Mouse (Mus musculus): ENCODE data around the gene Herc2.

Herc2 gene

DNA sequence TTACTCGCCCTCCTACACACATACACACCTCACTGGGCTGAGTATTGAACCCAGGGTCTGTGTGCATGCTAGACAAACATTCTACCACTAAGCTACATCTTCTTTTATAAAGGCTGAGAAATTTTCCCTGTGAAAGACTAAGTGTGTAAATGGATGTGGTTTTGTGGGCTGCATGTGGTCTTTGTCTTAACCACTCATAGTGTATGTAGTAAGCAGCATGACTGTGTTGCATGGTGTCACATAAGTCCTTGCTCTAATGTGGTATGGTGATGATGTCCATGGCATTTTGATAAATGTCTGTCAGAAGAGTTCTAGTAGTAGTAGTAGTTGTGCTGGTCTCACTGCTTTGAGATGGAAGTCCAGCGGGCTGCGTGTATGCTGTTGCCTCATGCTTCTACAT lies 152.8 kb downstream of the Herc2 start:
- no peak for DNase-seq

GRCm38 (mm10) chr7:56203286-56203685 lies 153.3 kb downstream of the Herc2 start:
- no peak for DNase-seq

DNA sequence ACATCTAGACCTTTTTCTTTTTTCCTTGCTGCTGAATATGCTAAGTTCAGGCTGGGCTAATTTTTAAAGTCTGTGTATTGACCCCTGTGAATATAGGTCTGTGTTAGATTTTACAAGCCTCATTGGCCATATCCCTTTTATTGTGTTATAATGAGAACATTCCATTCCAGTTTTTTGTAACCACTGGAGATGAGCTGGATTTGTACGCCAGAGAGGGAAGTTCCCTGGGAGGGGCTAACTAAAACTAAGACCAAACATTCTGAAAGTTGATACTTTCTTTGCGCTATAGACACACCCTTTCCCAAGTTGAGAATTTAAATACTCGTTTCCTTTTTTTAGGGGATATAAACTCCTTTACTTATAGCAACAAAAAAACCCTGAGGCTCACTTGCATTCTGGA lies 154.9 kb downstream of the Herc2 start:
- no peak for DNase-seq

GRCm38 (mm10) chr7:56220811-56221210 lies 170.8 kb downstream of the Herc2 start:
- DNase-seq: no peak

DNA sequence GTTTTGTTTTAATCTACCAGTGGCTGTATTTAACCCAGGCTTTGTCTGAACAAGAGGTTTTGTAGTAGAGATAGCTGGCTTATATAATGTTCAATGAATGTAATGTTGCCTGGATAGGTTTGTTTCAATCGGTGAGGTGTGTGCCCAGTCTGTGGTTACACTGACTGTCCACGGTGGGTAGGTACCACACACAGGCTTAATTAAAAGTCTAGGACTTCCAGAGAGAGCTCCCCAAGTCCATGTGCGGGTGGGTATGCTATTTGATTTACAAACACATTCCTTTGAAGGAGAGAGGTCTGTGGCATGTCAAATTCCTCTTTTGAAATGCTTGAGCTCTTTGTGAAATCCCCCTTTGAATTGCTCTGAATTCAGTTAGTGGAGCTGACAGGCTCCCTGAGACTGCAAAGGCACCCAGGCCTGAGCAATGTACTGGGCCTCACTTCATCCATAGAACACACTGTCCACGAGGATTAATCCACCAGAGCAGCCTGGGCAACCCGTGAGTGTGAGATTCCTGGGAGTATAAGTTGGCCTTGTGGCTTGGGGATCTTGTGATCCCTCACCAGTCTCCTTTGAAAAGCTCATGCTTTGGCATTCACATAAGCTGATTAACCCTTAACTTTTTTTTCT lies 185.9 kb downstream of the Herc2 start:
- DNase-seq: no peak

- no peak for DNase-seq
Measured at GRCm38 (mm10) chr7:56236617-56237016, 186.6 kb downstream of the Herc2 start.

DNA sequence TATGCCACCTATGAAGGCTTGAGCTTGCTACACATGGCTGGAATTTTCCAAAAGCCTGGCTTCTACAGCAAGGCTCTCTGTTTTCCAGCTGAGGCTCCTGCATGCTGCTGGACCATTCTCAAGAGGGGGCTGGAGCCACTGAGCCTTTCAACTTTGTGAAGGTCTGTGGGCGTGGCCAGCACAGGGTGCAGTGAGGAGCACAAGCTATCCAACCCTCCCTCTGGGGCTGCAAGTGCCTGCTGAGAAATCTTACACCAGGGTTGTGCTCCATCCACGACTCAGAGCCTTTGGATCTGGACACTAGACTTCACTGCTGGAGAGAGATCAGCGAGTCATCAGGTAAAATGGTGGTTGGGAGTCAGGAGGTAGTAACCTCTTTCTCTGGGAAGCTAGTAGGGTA lies 189.5 kb downstream of the Herc2 start, which contains the start of gene Oca2:
TSS of gene Oca2 (plus strand) at position 218 of the 400 bp plus-strand sequence.
- DNase-seq: no peak

DNA sequence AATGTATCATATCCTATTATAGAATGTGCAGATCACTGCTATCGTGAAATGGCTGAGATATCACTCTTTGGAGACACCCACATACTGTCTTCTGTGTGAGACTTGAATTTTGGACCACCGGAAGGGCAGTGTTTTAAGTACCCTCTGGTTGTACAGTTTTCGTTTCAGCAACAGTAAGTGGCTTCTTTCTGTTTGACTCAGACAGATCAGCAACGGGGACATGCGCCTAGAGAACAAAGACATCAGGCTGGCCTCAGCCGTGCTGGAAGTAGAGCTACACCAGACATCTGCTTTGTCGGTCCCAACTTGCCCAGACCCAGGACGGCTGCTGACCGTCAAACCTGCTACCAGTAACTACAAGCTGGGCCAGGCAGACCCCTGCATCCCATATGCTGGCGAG lies 204.6 kb downstream of the Herc2 start:
- no peak for DNase-seq

DNA sequence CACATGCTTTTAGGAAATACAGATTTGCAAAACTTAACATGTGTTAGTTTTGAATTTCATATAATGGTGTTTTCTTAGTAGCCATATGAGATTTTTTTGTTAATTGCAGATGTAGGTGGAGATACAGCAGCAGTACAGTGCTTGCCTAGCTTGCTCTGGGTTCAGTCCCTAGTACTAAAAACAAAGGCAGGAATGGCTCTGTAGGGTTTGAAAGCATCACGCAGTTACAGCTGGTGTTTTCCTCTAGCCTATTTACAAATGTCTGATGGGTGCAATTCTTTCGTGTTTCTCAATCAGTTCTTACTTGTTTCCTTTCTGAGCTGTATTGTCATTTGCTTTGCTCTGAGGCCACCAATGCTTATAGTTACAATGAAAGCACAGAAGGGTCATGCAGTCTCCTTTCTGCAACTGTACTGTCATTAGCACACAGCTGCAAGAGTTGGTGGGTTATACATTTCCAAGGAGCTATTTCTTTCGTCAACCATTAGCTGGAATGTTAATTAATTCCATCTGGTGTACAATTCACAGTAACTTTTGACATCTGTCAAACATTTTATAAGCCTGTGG lies 208.0 kb downstream of the Herc2 start:
- DNase-seq: no peak

- no peak for DNase-seq
Measured at GRCm38 (mm10) chr7:56277506-56277905, 227.5 kb downstream of the Herc2 start.

Measured in thymus, adult 18-20 months (tissue).